Mouse (Mus musculus) forebrain, embryonic 11.5 days (tissue): ENCODE data around the gene Tmem19. TPM values are rescaled to one million over a fixed set of nuclear protein-coding genes. Genes with fewer than 3 reads are reported as not detected.

Experiments used
- polyA plus RNA-seq: library from polyadenylated mRNA; unstranded; fragments of >200 nt; fragmentation: Nextera tagmentation; extraction: Ambion mirVana; gene quantifications from 2 replicates; pipeline ENCODE4 v1.2.1, GENCODE M21; 2014

Gene Tmem19
- polyA plus RNA-seq, 1 experiment from 2014 or later, result 32.6 TPM

Other genes starting within 250 kb of the Tmem19 start
- gene Tph2, start 177.5 kb downstream of the Tmem19 start, polyA plus RNA-seq, result 0.13 TPM in 1 of 2 replicates, not detected in the other
- gene Tbc1d15, start 111.0 kb downstream of the Tmem19 start, polyA plus RNA-seq, result 45.5 and 52.3 TPM in 2 replicates
- 10.0 and 11.9 TPM in 2 replicates for gene Rab21, start 46.9 kb downstream of the Tmem19 start, polyA plus RNA-seq
- 26.1 and 29.2 TPM in 2 replicates for gene Thap2, start 21.9 kb upstream of the Tmem19 start, polyA plus RNA-seq
- gene Zfc3h1, start 22.5 kb upstream of the Tmem19 start, polyA plus RNA-seq, result 23.1 and 29.4 TPM in 2 replicates
- gene A930009A15Rik, start 207.5 kb upstream of the Tmem19 start, polyA plus RNA-seq, result not detected in 2 replicates
- gene Lgr5, start 225.3 kb upstream of the Tmem19 start, polyA plus RNA-seq, result 0.81 and 0.94 TPM in 2 replicates